Mouse (Mus musculus) C2C12 (cell line): ENCODE measurements at regions not wholly inside any gene's neighbourhood (a gene's known extent, or its start where the extent isn't known, plus 50 kb on each side); places are given as distances from the start of the nearest gene placed in this dataset.

ENCODE experiments used
- H3K27me3 ChIP-seq: one replicate; pipeline ENCODE4 v1.6.1; 2011; ENCODE audit not compliant: control insufficient read depth, insufficient read depth, insufficient read length
- H3K36me3 ChIP-seq: one replicate; pipeline ENCODE4 v1.6.1; 2011; ENCODE audit not compliant: control insufficient read depth, insufficient read depth
- H3K4me3 ChIP-seq: one replicate; pipeline ENCODE4 v1.5.1; 2011; ENCODE audit warnings: mild to moderate bottlenecking, control low read depth; ENCODE audit not compliant: poor library complexity, insufficient read depth, severe bottlenecking
- H3K79me2 ChIP-seq: one replicate; pipeline ENCODE4 v1.6.1; 2011; ENCODE audit not compliant: control insufficient read depth, insufficient read depth
- H3K79me3 ChIP-seq: one replicate; pipeline ENCODE4 v1.6.1; 2011; ENCODE audit warnings: low read depth, control low read depth
- H3ac ChIP-seq: one replicate; pipeline ENCODE3; 2011; ENCODE audit warnings: low read depth; ENCODE audit not compliant: control insufficient read depth, insufficient read length
- CEBPB ChIP-seq: IDR thresholded peaks from one replicate; pipeline ENCODE4 v1.6.1; 2011; ENCODE audit warnings: low read depth, mild to moderate bottlenecking, control low read depth, moderate library complexity
- CTCF ChIP-seq: IDR thresholded peaks from one replicate; pipeline ENCODE4 v1.5.1; 2011; ENCODE audit not compliant: control insufficient read depth, insufficient read depth, insufficient read length
- FOSL1 ChIP-seq: IDR thresholded peaks from one replicate; pipeline ENCODE4 v1.8.0; 2011; ENCODE audit warnings: mild to moderate bottlenecking, low read length; ENCODE audit not compliant: poor library complexity, insufficient read depth, severe bottlenecking
- MAX ChIP-seq: IDR thresholded peaks from one replicate; pipeline ENCODE4 v1.6.1; 2011; ENCODE audit warnings: mild to moderate bottlenecking, control low read depth
- MYOD1 ChIP-seq: IDR thresholded peaks from one replicate; pipeline ENCODE4 v1.6.1; 2011; ENCODE audit warnings: low read depth; ENCODE audit not compliant: control insufficient read depth, insufficient read length
- MYOG ChIP-seq: IDR thresholded peaks from one replicate; pipeline ENCODE4 v1.6.1; 2011; ENCODE audit not compliant: control insufficient read depth, insufficient read length; ENCODE audit errors: extremely low read depth
- USF1 ChIP-seq: IDR thresholded peaks from one replicate; pipeline ENCODE4 v1.6.1; 2011; ENCODE audit warnings: low read depth, mild to moderate bottlenecking, control low read depth, moderate library complexity

- TF ChIP-seq CTCF (no peak), FOSL1 (no peak), MYOD1 (no peak), CEBPB (no peak), USF1 (no peak), MAX (no peak), MYOG (no peak)
- Histone ChIP-seq H3K79me3 (no peaks in the 10 kb centered on the region), H3K36me3 (no peaks in the 10 kb centered on the region), H3K4me3 (no peak overlapping the region), H3K27me3 (no peaks in the 10 kb centered on the region), H3ac (no peak overlapping the region), H3K79me2 (no peaks in the 10 kb centered on the region)
These were observed 518.2 kb upstream of the Ptger4 start for GRCm38 (mm10) chr15:5762216-5762615.

GRCm38 (mm10) chr15:5777074-5777473 lies 522.5 kb upstream of the Dab2 start:
- TF ChIP-seq MYOG (no peak), MAX (no peak), USF1 (no peak), MYOD1 (no peak), CEBPB (no peak), CTCF (no peak), FOSL1 (no peak)
- Histone ChIP-seq H3K36me3 (no peaks in the 10 kb centered on the region), H3K79me2 (no peaks in the 10 kb centered on the region), H3K79me3 (no peaks in the 10 kb centered on the region), H3K27me3 (no peaks in the 10 kb centered on the region), H3ac (no peak overlapping the region), H3K4me3 (no peak overlapping the region)

- Histone ChIP-seq H3ac (no peak overlapping the region), H3K27me3 (no peaks in the 10 kb centered on the region), H3K36me3 (no peaks in the 10 kb centered on the region), H3K79me2 (no peaks in the 10 kb centered on the region), H3K4me3 (no peak overlapping the region), H3K79me3 (no peaks in the 10 kb centered on the region)
- TF ChIP-seq CTCF: no peak
- TF ChIP-seq FOSL1: no peak
- TF ChIP-seq USF1: no peak
- no peak for TF ChIP-seq MAX
- no peak for TF ChIP-seq MYOD1
- TF ChIP-seq CEBPB: no peak
- no peak for TF ChIP-seq MYOG
These were observed 499.7 kb upstream of the Dab2 start for GRCm38 (mm10) chr15:5799917-5800316.

- Histone ChIP-seq H3K27me3 (no peaks in the 10 kb centered on the region), H3K79me2 (no peaks in the 10 kb centered on the region), H3K36me3 (no peaks in the 10 kb centered on the region), H3K4me3 (no peak overlapping the region), H3K79me3 (no peaks in the 10 kb centered on the region), H3ac (no peak overlapping the region)
- TF ChIP-seq FOSL1 (no peak), CTCF (no peak), MYOD1 (no peak), MAX (no peak), USF1 (no peak), MYOG (no peak), CEBPB (no peak)
These were observed 488.3 kb upstream of the Dab2 start for GRCm38 (mm10) chr15:5811154-5811732.

- H3K79me3 ChIP-seq: no peaks in the 10 kb centered on the region
- no peak overlapping the region for H3K4me3 ChIP-seq
- H3K79me2 ChIP-seq: no peaks in the 10 kb centered on the region
- H3K36me3 ChIP-seq: no peaks in the 10 kb centered on the region
- H3ac ChIP-seq: no peak overlapping the region
- no peaks in the 10 kb centered on the region for H3K27me3 ChIP-seq
- TF ChIP-seq MAX (no peak), CEBPB (no peak), MYOG (no peak), USF1 (no peak), FOSL1 (no peak)
These were observed 487.6 kb upstream of the Dab2 start for GRCm38 (mm10) chr15:5811958-5812357.

- TF ChIP-seq CEBPB (peak; percentile 56), FOSL1 (no peak)
- H3K4me3 ChIP-seq: no peak overlapping the region
- H3K27me3 ChIP-seq: no peaks in the 10 kb centered on the region
- H3ac ChIP-seq: no peak overlapping the region
- no peaks in the 10 kb centered on the region for H3K36me3 ChIP-seq
- H3K79me2 ChIP-seq: no peaks in the 10 kb centered on the region
- H3K79me3 ChIP-seq: no peaks in the 10 kb centered on the region
These were observed 481.5 kb upstream of the Dab2 start for GRCm38 (mm10) chr15:5817901-5818576.
